In the genomic region with DNA sequence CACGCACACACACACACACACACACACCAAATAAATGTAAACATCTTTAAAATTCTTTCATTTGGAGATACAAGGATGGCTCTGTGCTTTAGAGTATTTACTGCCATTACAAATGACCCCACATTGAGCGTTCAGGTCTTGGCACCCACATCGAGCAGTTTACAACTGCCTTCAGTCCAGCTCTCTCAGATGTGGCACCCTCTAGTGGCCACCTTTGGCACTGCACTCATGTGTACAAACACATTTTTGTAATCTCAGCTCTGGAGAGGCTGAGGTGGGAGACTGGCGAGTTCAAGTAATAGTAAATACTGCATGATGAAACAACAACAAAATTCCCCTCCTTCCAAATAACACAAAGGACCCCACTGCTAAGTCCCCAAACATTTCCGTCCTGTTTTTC, we compare ENCODE assay signal across 9 mouse cellular contexts.
DNase-seq lines count a peak whose midpoint lies in the region; ATAC-seq lines count a peak whose summit lies in the region.
"Had no signal": no experiment of that assay in that cellular context is flagged by ENCODE, and none has a peak within 500 bp of the region (broad histone marks: within the 10 kb centered on the region; RNA-seq: fewer than 3 reads in every experiment).

No protein-coding gene starts in this region.

- H3K4me1 ChIP-seq in kidney, embryonic 16.5 days (ENCODE audit: insufficient read depth, low read length): no peaks in the 10 kb centered on the region
- H3K4me1 ChIP-seq in limb, embryonic 10.5 days: no peaks in the 10 kb centered on the region
- H3K4me1 ChIP-seq in midbrain, embryonic 10.5 days: no peaks in the 10 kb centered on the region
- H3K4me1 ChIP-seq: embryonic facial prominence, embryonic 15.5 days had no signal

- H3K4me2 ChIP-seq in kidney, embryonic 16.5 days (replicated peaks; ENCODE audit: low read depth, low read length): no peak overlapping the region
- H3K4me2 ChIP-seq: embryonic facial prominence, embryonic 15.5 days had no signal

- no peaks in the 10 kb centered on the region for H3K27me3 ChIP-seq in kidney, embryonic 16.5 days (ENCODE audit: insufficient read depth, low read length)
- H3K27me3 ChIP-seq in limb, embryonic 10.5 days (ENCODE audit: low read depth, poor library complexity, severe bottlenecking): no peaks in the 10 kb centered on the region
- H3K27me3 ChIP-seq in midbrain, embryonic 10.5 days (ENCODE audit: low read depth, poor library complexity, severe bottlenecking): no peaks in the 10 kb centered on the region
- H3K27me3 ChIP-seq: embryonic facial prominence, embryonic 15.5 days had no signal

- DNase-seq in kidney, adult 18-20 months: peak; percentile 9
- peak; percentile 60 for DNase-seq in ES-CJ7 (ENCODE audit: low read depth, low spot score)
- peak; percentile 39 for DNase-seq in adrenal gland, postnatal 10 days
- peak; percentile 52 for DNase-seq in limb, embryonic 10.5 days (ENCODE audit: low spot score)
- no peak for DNase-seq in T-cell, adult 2 months (ENCODE audit: low spot score)
- DNase-seq in frontal cortex, postnatal 10 days (ENCODE audit: low spot score in 2 of 2): no peak
- no peak for DNase-seq in midbrain, embryonic 10.5 days (ENCODE audit: low spot score)

- no peak overlapping the region for H3K9ac ChIP-seq in kidney, embryonic 16.5 days (replicated peaks; ENCODE audit: low read length)
- H3K9ac ChIP-seq: embryonic facial prominence, embryonic 15.5 days had no signal

- no peak for ATAC-seq in kidney, embryonic 16.5 days (ENCODE audit: low FRiP score, low TSS enrichment)

- H3K9me3 ChIP-seq in kidney, embryonic 16.5 days (ENCODE audit: low read length): no peaks in the 10 kb centered on the region
- no peaks in the 10 kb centered on the region for H3K9me3 ChIP-seq in limb, embryonic 10.5 days (replicated peaks)
- no peaks in the 10 kb centered on the region for H3K9me3 ChIP-seq in midbrain, embryonic 10.5 days (replicated peaks)
- H3K9me3 ChIP-seq: embryonic facial prominence, embryonic 15.5 days had no signal

- H3K36me3 ChIP-seq in kidney, embryonic 16.5 days (ENCODE audit: insufficient read depth, low read length): no peaks in the 10 kb centered on the region
- H3K36me3 ChIP-seq in limb, embryonic 10.5 days: no peaks in the 10 kb centered on the region
- no peaks in the 10 kb centered on the region for H3K36me3 ChIP-seq in midbrain, embryonic 10.5 days
- H3K36me3 ChIP-seq: embryonic facial prominence, embryonic 15.5 days had no signal

- H3K4me3 ChIP-seq in kidney, embryonic 16.5 days (ENCODE audit: low read length): no peak overlapping the region
- H3K4me3 ChIP-seq in limb, embryonic 10.5 days: no peak overlapping the region
- H3K4me3 ChIP-seq in midbrain, embryonic 10.5 days: no peak overlapping the region
- H3K4me3 ChIP-seq: embryonic facial prominence, embryonic 15.5 days had no signal

- no peak overlapping the region for H3K27ac ChIP-seq in kidney, embryonic 16.5 days (ENCODE audit: low read length)
- no peak overlapping the region for H3K27ac ChIP-seq in limb, embryonic 10.5 days
- no peak overlapping the region for H3K27ac ChIP-seq in midbrain, embryonic 10.5 days (replicated peaks)
- H3K27ac ChIP-seq: embryonic facial prominence, embryonic 15.5 days had no signal

- WGBS in kidney, embryonic 16.5 days: 90% methylated on average over 5 of the region's 5 CpGs
- 87% methylated on average over 5 of the region's 5 CpGs for WGBS in limb, embryonic 10.5 days
- 89% methylated on average over 5 of the region's 5 CpGs for WGBS in midbrain, embryonic 10.5 days

Comparison
In these comparisons a context has a peak if more than half of its experiments do, and no peak if none do; other contexts are left out.
1. DNase-seq: peak in kidney, adult 18-20 months (single experiment), ES-CJ7 (single experiment), adrenal gland, postnatal 10 days (single experiment) and limb, embryonic 10.5 days (single experiment); none in T-cell, adult 2 months (single experiment), frontal cortex, postnatal 10 days (0 of 2) and midbrain, embryonic 10.5 days (single experiment).